Mouse (Mus musculus) c-Kit-positive CD71-negative TER-119-negative erythroid progenitor cells, embryonic 14.5 days (primary cell): ENCODE data around the gene Efemp2.
"Not testable (repeated sequence)": the region's sequence is repeated elsewhere in the genome, so short reads cannot be mapped to it uniquely, and the experiment has no call there.

ENCODE experiments used
- DNase-seq: peaks from one replicate; pipeline ENCODE4 v3.0.0-alpha.2; 2013; ENCODE audit warnings: low read depth

Efemp2 gene

GRCm38 (mm10) chr19:5477668-5478300 is 4.0 kb downstream of the Efemp2 start:
- DNase-seq: no peak

DNA sequence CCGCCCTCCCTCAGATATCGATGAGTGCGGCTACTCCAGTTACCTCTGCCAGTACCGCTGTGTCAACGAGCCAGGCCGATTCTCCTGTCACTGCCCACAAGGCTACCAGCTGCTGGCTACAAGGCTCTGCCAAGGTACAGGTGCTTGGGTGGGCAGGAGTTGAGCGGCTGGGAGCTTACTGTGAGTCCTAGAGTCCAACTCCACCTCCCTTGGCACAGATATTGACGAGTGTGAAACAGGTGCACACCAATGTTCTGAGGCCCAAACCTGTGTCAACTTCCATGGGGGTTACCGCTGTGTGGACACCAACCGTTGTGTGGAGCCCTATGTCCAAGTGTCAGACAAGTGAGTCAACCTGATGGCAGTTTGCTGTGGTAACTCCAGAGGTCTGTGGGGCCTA is 6.3 kb downstream of the Efemp2 start:
- DNase-seq: no peak

GRCm38 (mm10) chr19:5481398-5481797 is 7.6 kb downstream of the Efemp2 start:
- DNase-seq: no peak

- no peak for DNase-seq
These were observed 9.9 kb downstream of the Efemp2 start for GRCm38 (mm10) chr19:5483386-5484359.

DNA sequence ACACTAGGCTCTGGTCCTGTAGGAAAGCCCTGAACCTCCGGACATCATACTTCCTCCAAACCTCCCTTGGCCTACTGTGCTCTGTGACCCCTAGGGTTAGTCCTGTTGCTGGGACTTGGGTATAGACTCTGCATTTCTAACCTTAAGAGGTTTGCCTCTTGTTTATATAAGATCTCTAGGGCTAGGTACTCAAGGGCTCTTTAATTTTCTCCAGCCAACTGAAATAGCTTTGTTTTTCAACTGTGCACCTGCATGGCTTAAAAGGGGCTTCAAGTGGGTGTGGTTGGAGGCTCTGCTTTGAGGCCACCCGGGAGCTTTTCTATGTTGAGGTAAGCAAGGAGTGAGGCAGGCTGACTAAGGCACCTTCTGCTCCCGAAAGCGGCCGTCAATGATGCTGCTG is 10.7 kb downstream of the Efemp2 start:
- DNase-seq: no peak

GRCm38 (mm10) chr19:5485371-5485770 is 11.6 kb downstream of the Efemp2 start:
- DNase-seq: no peak

GRCm38 (mm10) chr19:5485821-5486220 is 12.1 kb downstream of the Efemp2 start:
- no peak for DNase-seq

DNA sequence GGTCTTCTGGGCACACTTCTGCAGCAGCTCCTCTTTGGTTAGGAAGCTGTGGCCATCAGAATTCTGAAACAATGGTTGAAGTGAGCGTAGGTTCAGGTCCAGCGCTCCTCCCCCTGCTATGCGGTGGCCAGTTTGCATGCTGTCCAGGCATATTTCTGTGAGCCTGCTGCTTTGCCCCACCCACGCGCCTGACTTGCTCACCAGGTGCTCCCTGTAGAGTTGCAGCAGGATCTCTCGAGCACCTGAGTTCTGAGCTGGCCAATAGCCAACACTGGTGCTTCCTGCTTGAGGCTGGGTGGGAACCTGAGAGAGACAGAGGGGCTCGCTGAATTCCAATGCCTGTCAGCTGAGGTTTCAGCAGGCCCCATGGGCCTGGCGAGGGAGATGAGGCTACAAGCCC is 12.5 kb downstream of the Efemp2 start:
- no peak for DNase-seq

DNA sequence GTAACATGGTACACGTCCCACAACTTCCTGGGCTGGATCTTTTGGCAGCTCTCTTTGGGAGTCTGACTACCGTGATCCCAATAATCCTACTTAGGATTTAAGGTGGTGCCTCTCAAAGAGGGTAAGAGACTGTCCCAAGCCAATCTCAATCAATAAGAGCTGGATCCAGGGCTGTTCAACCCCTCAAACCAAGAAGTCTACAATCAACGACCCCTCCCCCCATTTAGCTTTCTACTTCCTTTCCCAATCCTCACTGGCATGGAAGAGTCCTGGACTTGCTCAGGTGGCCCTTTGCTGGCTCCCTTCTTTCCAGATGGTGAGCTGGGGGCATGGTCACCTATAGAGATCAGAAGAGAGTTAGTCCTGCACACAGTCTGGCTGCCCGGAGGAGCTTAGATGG is 13.0 kb downstream of the Efemp2 start:
- no peak for DNase-seq

DNA sequence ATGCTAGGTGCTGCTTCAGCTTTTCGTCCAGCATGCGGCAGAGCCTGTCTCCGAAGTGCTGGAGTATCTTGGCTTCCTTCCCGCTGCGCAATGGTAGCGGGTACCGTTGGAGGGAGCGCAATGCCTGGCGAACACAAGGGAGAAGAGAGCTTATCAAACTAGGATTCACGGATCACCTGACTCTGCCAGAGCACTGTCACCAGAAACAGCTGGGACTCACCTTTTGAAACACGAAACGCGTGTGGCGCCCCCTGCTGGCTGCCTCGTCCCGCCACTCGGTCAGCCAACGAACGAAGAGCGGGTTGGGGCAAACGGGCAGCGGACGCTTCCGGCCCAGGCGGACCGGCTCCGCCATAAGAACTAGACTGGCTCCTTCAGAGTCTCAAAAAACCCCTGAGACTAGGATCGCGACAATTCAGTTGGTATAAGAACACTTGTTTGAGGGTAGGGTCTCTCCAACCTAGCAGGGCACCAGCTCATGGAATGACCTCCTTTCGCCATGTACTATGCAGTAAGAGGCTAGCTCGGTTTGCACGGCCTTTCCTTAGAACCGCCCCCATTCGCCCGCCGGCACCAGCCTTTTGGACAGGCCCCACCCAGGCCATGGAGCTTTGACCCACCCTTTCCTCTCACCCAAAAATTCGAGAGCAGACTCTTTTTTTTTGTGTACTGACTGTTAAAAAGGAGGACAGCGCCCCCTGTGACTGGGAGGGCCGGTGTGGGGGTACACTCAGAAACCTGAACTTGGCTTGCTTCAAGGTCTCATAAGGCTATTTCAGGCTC is 14.2 kb downstream of the Efemp2 start, which contains the start of gene Mus81:
Mus81 (minus strand) TSS at position 635 of the 783 bp plus-strand sequence.
- peak; percentile 98 for DNase-seq

DNA sequence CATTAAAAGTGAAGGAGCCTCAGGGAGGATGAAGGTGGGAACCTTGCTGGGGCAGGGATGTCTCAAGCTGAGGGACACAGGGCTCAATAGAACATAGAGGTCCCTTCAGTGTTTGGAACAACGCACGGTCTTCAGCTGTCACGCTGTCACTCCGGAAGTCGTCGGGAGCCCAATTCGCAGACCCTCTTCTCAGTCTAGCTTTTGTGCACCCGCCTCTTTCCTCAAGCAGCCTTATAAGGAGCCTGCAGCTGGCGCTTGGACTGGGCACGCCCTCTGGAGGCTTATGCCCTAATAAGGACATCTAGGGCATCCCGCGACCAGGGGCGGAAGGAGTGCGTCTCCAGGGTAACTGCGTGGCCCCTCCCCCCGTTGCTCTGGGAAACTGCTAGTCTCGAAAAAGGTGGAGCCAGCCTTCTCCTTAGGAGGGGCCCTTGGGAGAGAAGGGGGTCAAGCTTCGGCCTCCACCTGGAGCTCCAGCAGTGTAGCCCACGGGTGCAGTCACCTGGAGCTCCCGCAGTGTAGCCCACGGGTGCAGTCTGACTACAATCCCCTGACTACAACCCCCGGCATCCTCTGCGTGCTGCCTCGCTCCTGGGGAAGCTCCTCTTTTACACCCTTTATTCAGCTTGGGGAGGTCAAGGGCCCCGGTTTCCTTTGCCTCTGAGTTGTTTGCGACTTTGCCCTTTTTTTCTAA is 15.3 kb downstream of the Efemp2 start:
- DNase-seq: peak; percentile 98

GRCm38 (mm10) chr19:5489721-5490120 is 16.0 kb downstream of the Efemp2 start:
- not testable (repeated sequence) for DNase-seq

GRCm38 (mm10) chr19:5490313-5490897 is 16.7 kb downstream of the Efemp2 start, which contains the start of gene Cfl1:
Gene Cfl1 (plus strand): TSS chr19:5490455.
- DNase-seq: peak; percentile 91

- peak; percentile 85 for DNase-seq
These were observed 17.3 kb downstream of the Efemp2 start for GRCm38 (mm10) chr19:5490898-5491708.

DNA sequence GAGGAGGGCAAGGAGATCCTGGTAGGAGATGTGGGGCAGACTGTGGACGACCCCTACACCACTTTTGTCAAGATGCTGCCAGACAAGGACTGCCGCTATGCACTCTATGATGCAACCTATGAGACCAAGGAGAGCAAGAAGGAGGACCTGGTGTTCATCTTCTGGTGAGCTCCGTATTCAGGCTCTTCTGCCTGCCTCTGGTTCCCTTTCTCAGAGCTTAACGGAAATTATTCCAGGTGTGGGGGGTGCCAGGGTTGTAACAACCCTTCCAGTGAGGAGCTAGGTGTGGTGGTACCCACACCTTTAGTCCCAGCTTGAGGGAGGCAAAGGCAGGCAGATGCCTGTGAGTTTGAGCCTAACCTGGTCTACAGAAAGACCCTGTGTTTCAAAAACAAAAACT is 18.9 kb downstream of the Efemp2 start:
- no peak for DNase-seq

DNA sequence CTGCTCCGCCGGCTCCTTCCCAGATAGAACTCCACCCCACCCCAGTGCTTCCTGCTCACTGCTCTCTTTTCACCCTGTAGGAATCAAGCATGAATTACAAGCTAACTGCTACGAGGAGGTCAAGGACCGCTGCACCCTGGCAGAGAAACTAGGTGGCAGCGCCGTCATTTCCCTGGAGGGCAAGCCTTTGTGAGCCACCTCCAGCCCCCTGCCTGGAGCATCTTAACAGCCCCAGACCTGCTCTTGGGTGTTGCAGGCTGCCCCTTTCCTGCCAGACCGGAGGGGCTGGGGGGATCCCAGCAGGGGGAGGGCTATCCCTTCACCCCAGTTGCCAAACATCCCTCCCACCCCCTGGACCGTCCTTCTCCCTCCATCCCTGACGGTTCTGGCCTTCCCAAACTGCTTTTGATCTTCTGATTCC is 19.6 kb downstream of the Efemp2 start:
- not testable (repeated sequence) for DNase-seq

GRCm38 (mm10) chr19:5494314-5494713 is 20.6 kb downstream of the Efemp2 start:
- no peak for DNase-seq

- no peak for DNase-seq
These were observed 21.7 kb downstream of the Efemp2 start for GRCm38 (mm10) chr19:5495353-5496051.

GRCm38 (mm10) chr19:5496052-5496370 is 22.3 kb downstream of the Efemp2 start:
- no peak for DNase-seq

DNA sequence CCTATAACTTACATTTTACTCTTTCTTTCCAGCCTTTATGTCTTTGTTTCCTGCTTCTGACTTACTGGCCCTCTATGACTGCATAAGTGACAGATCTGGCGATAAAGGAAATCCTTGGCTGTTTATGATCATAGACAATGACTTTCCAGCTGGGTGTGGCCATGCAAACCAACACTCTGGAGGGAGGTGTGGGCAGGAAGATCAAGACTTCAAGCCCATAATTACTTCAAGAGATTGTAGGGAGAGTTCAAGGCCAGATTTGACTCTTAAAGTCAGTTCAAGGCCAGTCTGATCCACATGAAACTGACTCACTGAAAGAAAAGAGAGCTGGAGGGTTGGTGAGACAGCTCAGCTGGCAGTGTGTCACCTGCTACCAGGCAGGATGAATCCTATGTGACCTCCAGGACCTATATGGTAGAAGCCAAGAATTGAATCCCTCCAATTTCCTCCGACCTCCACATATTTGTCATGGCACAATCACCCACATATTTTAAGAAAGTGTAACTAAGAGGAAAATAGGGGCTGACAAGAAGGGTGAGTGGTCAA is 26.6 kb downstream of the Efemp2 start:
- no peak for DNase-seq
